Mouse (Mus musculus) kidney, adult 11 months (tissue): Measurements from ENCODE around the gene Sfxn5.

ENCODE experiments used
- DNase-seq: peaks from one replicate; pipeline ENCODE4 v3.0.0; 2022

Sfxn5 gene

GRCm38 (mm10) chr6:85286283-85287047 lies 46.8 kb downstream of the Sfxn5 start:
- no peak for DNase-seq

DNA sequence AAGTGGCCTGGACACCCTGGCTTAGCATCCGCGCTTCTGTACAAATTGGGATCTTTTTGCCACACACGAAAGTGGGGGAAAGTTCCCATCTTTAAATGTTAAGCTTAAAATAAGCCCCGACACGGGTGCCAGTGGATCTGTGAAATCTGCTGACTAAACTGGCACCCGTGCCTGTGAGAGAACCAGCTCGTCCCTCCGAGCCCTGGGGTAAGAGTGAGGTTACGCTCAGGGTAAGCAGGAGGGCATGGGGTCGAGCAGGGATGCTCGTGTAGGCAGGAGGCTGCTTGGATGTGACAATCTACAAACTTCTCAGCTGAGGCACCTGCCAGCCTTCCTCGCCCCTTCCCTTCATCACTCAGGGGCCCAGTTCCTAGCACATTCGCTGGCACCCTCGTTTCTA lies 52.4 kb downstream of the Sfxn5 start:
- DNase-seq, result no peak

DNA sequence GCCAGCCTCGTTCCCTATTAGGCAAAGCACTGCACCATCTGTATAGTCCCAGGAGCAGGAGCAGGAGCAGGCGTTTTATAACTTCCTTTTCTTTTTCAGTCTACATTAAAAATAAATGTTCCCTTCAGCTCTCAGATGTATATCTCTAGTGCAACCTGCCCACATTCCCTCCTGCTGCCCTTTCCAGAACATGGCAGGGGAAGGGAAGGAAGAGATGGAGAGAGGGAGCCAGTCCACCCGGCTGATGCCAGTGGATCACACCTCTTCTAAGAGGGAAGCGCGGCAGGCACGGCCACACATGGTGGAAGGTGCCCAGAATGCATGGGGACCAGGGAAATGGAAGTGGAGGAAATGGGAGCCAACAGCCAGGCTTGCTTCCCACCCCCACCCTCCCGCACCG lies 56.7 kb downstream of the Sfxn5 start:
- no peak for DNase-seq

- no peak for DNase-seq
Measured at GRCm38 (mm10) chr6:85272436-85272835, 60.8 kb downstream of the Sfxn5 start.

GRCm38 (mm10) chr6:85266060-85266459 lies 67.2 kb downstream of the Sfxn5 start:
- no peak for DNase-seq

DNA sequence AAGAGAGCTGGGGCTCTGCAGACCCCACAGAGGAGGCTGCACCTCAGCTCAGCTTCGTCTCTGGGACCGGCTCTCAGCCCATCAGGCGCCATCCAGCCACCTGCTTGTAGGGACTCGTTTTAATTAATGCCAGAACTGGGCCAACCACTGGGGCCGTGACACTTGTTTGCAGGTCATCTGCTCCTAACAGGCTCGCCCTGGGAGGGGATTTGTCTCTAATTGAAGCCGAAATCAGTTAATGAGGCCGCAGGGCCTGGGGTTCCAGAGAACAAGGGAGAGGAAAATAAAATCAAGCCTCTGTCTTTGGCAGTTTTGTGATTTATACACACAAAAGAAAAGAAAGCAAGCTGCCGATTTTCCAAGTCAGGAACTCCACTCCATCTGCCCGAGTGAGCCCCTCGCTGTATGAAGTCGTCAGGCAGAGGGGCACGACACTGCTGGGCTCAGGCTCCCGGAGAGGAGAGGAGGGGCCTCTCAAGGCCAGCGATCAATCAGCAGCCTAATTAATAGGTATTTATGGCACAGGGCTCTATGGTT lies 68.2 kb downstream of the Sfxn5 start:
- no peak for DNase-seq

DNA sequence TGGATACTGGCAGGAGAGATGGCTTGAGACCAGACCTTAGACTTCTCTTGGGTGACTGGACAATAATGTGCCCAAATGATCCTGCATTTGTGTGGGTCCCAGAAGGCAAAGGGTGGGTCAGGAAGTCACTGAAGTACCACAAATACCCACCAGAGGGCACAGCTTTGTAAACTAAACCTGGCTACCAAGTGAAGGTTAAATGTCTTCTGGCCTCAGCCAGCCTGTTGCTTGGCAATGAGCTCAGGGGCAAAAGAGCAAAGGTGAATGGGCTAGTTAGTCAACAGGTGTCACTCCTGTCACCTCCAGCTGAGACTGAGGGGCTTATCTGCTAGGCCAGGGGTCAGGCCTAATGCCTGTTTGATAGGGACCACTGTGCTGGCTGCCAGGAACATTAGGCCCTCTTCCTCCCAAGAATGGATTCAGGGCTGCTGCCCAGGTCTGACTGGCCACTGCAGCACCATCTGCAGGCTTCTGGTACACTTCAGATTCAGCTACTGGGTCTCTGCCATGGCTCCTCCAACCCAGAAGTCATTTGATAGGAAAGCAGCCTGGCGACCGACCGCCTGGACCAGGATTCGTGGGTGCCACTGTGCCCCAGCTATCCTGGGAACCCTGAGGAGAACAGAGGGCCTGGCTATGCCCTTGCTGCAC lies 70.2 kb downstream of the Sfxn5 start:
- DNase-seq, result peak; percentile 81

- DNase-seq, result no peak
Measured at GRCm38 (mm10) chr6:85259094-85259630, 74.1 kb downstream of the Sfxn5 start.

DNA sequence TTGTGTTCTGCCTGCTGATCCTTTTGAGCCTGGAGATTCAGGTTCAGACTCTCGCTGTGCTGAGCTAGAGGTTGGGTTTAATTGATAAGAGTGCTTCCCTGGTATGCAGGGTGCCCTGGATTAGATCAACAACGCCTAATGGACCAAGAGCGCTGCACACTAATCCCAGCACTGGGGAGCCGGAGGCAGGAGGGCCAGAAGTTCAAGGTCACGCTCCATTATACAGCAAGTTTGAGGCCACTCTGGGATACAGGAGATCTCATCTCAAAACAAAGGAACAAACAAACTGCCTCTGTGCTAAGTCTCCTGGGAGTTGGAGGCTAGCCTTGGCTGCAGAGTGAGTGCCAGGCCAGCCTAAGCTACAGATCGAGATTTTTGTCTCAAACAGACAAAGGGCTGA lies 77.6 kb downstream of the Sfxn5 start:
- DNase-seq, result no peak

DNA sequence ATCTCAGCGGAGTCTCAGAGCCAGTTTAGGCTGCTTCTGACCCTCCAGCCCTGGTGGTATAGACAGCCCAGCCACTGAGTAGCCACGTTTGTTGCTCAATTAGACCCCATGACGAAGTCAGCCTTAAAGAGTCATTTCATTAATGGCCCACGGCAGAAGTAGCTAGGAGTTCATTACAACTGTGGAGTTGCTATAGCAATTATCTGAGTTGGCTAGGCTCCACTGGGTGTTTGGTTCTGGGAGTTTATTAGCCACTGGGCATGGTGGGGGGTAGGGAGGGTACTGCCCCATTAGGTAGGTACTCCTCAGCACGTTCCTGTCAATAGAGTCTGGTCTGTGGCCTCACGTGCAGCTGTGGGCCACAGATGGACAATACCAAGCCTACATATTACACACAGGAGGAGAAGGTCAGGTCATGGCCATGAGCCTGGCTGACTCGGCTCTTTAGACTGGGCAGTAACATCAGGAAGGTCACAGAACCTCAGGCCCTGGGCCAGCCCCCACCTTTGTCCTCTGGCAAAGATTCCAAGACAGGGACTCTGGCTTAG lies 79.2 kb downstream of the Sfxn5 start:
- peak; percentile 93 for DNase-seq

DNA sequence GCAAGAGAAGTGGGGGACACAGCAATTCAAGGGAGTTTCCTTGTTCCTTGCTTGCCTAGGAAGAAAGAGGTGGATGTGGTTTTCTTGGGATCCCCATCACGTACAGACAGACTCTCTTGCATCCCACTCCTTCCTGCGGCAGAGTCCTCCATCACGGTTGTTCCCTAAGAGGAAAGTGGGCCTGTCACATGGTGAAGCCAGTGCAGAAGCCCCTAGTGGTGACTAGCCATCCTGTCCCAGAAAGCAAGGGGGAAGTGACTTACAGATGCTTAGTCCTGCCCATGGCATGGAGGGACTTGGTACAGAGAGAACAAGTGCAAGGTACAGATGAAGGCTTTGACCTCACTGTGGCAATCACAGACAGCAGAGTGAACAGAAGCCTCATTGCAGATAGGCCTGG lies 79.9 kb downstream of the Sfxn5 start:
- no peak for DNase-seq

- peak; percentile 89 for DNase-seq
Measured at GRCm38 (mm10) chr6:85252251-85253058, 80.8 kb downstream of the Sfxn5 start.

DNA sequence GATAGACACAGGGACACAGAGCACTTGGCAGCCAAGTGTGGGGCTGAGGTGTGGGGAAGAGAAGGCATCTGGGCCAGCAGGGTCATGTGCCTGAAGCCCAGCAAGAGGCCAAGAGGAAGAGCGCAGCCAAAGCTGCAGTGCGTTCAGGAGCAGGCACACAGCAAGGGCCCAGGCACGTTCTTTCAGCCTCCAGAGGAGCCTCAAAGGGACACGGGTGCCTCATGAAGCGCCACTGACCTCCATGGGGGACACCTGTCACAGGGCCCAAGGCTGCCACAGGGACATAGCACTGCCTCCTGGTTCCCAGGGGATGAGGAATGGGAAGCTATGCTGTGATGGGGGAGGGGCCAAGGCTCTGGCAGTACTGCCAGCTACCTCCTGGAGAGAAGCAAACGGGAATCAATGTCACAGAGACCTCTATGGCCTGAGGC lies 82.4 kb downstream of the Sfxn5 start:
- DNase-seq, result peak; percentile 87

DNA sequence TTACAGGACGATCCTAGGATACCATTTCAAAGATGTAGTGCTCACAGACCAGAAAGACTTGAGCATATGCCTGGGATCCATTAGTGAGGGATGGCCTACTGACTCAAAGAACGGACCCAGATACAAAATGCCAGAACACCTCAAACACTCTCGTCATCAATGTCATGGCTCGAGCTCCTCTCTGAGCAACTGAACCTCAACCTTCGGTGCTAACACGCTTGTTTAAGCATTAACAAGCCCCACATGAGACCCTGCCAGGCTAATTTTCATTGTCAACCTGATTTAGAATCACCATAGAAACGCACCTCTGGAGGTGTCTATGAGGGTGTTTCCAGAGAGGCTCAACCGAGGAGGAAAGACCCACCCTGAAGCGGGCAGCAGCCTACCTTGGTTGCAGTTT lies 83.4 kb downstream of the Sfxn5 start:
- DNase-seq, result no peak

GRCm38 (mm10) chr6:85239044-85239489 lies 94.2 kb downstream of the Sfxn5 start:
- DNase-seq, result peak; percentile 78

DNA sequence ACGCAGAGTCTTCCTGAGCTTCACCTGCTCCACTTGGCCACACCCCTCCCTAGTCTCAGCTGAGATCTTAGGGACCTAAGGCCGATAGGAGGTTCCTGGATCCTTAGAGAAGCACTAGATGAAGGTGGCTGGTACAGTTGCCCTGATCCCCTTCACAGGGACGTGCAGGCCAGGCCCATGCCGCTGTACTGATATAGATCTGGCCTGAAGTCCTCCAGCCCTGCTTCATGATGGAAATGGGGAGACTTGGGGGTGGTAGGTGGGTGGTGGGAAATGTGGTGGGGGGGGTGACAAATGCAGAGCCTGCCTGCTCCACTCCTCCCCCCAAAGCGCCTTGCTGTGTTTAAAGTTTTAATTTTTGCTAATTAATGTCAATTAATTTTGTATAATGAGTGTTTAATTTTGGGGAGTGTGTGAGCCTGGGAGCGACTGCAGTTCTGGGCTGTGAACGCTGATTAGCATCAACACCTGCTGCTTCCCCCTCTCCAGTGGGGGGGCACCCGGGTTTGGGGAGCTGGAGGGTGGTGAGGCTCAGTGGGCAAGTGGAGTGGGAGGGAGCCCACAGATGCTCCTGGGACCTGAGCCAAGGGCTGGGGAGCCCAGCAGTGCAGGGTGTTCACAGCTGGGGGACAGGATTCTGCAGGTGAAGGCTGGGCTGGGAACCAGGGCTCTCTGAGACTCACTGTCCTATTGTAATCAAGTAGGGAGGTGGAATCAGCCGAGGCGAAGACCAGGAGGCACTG lies 95.5 kb downstream of the Sfxn5 start:
- DNase-seq, result no peak

GRCm38 (mm10) chr6:85237001-85237400 lies 96.2 kb downstream of the Sfxn5 start:
- DNase-seq, result no peak

DNA sequence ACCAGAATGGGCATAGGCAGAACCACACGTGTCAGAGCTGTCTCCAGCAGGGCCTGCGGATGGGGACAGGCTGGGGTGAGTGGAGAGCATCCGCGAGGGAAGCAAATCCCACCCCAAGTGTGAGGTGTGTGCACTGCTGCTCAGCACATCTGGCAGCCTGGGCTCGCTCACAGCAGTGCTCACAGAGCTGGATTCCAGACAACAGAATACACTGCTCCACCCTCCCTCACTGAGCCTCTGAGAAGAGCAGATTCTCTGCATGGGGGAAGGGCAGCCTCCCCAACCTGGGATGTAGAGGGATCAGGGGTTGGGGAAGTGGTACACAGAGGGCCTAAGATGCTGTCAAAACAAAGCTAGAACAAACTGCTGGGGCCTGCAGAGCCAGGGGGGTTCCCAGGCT lies 98.4 kb downstream of the Sfxn5 start:
- DNase-seq, result no peak

DNA sequence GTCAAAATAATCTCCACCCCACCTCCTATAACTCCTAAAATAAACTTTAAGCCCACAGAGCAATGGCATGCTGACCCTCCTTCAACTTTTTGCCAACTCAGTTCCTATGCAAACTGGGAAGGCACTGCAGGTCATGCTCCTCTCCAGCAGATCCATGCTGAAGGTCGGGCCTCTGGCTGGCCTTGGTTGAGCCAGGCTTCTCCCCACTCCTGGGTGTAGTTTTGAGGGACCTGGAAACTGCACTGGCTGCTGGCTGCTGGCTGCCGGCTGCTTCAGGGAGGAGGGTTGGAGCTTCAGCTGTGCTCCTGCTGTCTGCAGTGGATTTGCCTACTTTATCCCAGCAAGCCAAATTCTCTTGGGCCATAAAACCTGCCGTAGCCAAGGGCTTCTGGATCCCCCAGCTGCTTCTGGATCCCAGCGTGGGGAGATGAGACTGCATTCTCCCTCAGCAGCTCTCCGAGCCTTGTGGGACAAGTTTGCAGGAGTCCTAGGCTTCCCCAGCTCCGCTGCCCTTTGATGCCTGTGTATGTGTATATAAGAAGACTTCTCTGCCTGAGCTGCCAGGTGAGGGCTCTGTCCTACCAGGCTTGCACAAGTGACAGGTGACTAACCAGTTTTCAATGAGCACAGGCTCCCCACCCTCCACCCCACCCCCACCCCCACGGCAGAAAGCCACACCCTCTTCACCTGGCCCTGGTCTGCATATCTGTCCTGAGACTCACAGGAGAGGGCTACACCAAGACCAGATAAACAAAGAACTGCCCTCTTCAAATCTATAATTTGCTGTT lies 100.2 kb downstream of the Sfxn5 start:
- no peak for DNase-seq

GRCm38 (mm10) chr6:85232045-85232444 lies 101.2 kb downstream of the Sfxn5 start:
- DNase-seq, result no peak

GRCm38 (mm10) chr6:85231469-85231868 lies 101.8 kb downstream of the Sfxn5 start:
- no peak for DNase-seq
